13 mouse cellular contexts compared by ENCODE assay signal in the genomic region with DNA sequence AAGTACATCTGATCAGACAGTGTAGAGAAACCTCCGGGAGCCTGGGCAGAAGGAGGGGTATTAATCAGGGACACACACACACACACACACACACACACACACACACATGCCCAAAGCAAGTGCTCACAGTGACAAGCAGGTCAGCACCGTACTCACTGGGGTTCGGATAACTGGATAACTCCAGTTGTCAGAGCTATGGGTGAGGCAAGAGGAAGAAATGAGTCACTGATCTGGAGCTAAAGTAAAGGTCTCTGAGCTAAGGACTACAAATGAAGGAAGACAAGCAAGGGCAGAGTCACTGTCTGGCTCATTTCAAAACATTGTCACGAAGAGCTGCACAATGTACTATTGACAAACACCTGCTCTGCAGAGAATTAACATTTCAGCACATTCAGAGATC.
DNase-seq lines count a peak whose midpoint lies in the region; ATAC-seq lines count a peak whose summit lies in the region.
"Had no signal": no experiment of that assay in that cellular context is flagged by ENCODE, and none has a peak within 500 bp of the region (broad histone marks: within the 10 kb centered on the region; RNA-seq: fewer than 3 reads in every experiment).

No protein-coding gene starts in this region.

- no peaks in the 10 kb centered on the region for H3K9me3 ChIP-seq in heart, embryonic 16.5 days (replicated peaks; ENCODE audit: control insufficient read depth, low read length)
- H3K9me3 ChIP-seq: forebrain, embryonic 15.5 days; hindbrain, embryonic 12.5 days had no signal

- peak; percentile 28; the same call in 1 of the 2 replicates for ATAC-seq in heart, embryonic 16.5 days (replicated peaks; ENCODE audit: extremely low read depth, insufficient read depth, low FRiP score)
- 0 out of 2 replicates have a peak, but pooled peaks have one; percentile 19 for ATAC-seq in neutrophil, adult 5-6 weeks (ENCODE audit: extremely low read depth, insufficient number of reproducible peaks, low FRiP score, poor library complexity, severe bottlenecking)
- ATAC-seq: forebrain, embryonic 15.5 days had no signal

- no peaks in the 10 kb centered on the region for H3K36me3 ChIP-seq in heart, embryonic 16.5 days (ENCODE audit: control insufficient read depth, insufficient read depth)
- H3K36me3 ChIP-seq: forebrain, embryonic 15.5 days; hindbrain, embryonic 12.5 days had no signal

- no peak overlapping the region for H3K4me2 ChIP-seq in heart, embryonic 16.5 days (ENCODE audit: low read depth, low read length)
- H3K4me2 ChIP-seq: forebrain, embryonic 15.5 days; hindbrain, embryonic 12.5 days had no signal

- H3K4me3 ChIP-seq in heart, embryonic 16.5 days (ENCODE audit: low read length), result no peak overlapping the region
- H3K4me3 ChIP-seq: forebrain, embryonic 15.5 days; hindbrain, embryonic 12.5 days had no signal

- DNase-seq in lung, postnatal 10 days, result peak; percentile 3
- DNase-seq in lung, postnatal 4 days, result no peak
- DNase-seq in NIH3T3 (ENCODE audit: low read depth), result peak; percentile 71
- DNase-seq in ovary, adult 18-20 months (ENCODE audit: low spot score), result no peak
- no peak for DNase-seq in cerebellum, postnatal 36 days
- no peak for DNase-seq in kidney, adult 9 months
- DNase-seq: cerebellum, adult 9-10 months; right cerebral cortex, postnatal 4 days had no signal

- no peaks in the 10 kb centered on the region for H3K4me1 ChIP-seq in heart, embryonic 16.5 days (ENCODE audit: control insufficient read depth, insufficient read depth, low read length)
- H3K4me1 ChIP-seq: forebrain, embryonic 15.5 days; hindbrain, embryonic 12.5 days had no signal

- 40% methylated on average over 4 of the region's 4 CpGs for WGBS in heart, embryonic 16.5 days

- H3K27ac ChIP-seq in heart, embryonic 16.5 days (ENCODE audit: low read length), result no peak overlapping the region
- H3K27ac ChIP-seq: forebrain, embryonic 15.5 days; hindbrain, embryonic 12.5 days; liver, embryonic 14.5 days had no signal

- H3K27me3 ChIP-seq in heart, embryonic 16.5 days (ENCODE audit: control insufficient read depth, insufficient read depth, low read length), result no peaks in the 10 kb centered on the region
- H3K27me3 ChIP-seq: forebrain, embryonic 15.5 days; hindbrain, embryonic 12.5 days had no signal

- H3K9ac ChIP-seq in heart, embryonic 16.5 days (ENCODE audit: low read length), result no peak overlapping the region
- H3K9ac ChIP-seq: forebrain, embryonic 15.5 days; hindbrain, embryonic 12.5 days; liver, embryonic 14.5 days had no signal

Comparison
In these comparisons a context has a peak if more than half of its experiments do, and no peak if none do; other contexts are left out.
1. DNase-seq: peak in lung, postnatal 10 days (single experiment) and NIH3T3 (single experiment); none in lung, postnatal 4 days (0 of 2), ovary, adult 18-20 months (single experiment), cerebellum, postnatal 36 days (0 of 2) and kidney, adult 9 months (single experiment).